Mouse (Mus musculus) testis, postnatal 10 days (tissue): Measurements from ENCODE around the gene Dram2.
"Not testable (repeated sequence)": the region's sequence is repeated elsewhere in the genome, so short reads cannot be mapped to it uniquely, and the experiment has no call there.

ENCODE experiments used
- DNase-seq: peaks from one replicate; pipeline ENCODE4 v3.0.0; 2021; ENCODE audit warnings: low spot score

The Dram2 gene

DNA sequence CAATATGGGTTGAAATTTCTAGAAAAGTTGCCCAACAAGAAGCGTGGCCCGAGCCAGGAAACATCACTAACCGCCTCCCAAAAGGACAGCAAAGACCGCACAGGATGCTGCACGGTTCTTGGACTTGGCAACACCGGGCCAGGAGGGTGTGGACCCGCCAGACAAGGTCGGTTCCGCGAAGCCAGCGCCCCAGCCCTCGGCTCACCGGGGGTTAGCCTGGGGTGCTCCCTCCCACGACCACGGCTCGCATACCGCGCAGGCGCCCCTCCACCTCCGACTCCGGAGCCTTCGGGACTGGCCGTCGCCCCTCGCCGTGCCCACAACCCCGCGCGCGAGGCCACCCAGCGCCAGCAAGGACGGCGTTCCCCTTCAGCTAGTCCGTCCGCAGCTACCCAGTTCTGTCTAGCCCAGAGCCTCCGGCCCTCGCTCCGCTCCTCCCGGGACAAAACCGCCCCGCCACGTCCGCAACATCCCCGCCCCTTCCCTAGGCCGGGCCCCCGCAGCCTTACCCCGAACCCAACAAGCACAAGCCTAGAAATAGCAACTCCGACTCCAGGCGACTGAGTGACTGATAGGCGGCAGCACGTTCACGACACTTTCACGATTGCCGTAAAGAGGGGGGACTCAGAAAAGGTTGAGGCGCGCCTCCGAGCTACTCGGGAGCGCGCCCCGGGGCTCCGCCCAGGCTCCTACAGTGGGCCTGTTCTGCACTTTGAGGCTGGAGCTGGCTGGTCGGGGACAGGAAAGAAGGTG lies at the start of gene Dram2, which contains the start of gene Cept1:
Gene Dram2, plus strand, starts transcription at position 628 of the 753 bp plus-strand sequence.
Gene Cept1, minus strand, starts transcription at position 632 of the 753 bp plus-strand sequence.
- peak; percentile 94 for DNase-seq

DNA sequence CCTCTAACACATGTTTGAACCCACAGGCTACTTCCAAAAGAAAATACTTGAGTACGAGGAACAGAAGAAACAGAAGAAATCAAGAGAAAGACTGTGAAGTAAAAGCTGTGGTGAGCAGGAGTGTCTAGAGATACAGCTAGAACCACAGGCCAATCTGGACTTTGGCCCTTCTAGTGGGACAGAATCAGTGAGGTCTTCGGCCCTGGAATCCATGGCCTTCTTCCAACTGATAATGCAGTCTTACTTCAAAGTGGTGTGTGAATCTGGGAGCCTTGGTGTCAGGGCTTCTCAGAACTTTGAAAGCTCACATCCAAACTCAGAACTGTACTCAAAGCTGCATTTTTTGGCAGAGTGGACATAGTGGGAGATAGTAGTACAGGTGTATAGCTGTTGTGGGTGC lies 47.1 kb upstream of the Dram2 start:
- no peak for DNase-seq

DNA sequence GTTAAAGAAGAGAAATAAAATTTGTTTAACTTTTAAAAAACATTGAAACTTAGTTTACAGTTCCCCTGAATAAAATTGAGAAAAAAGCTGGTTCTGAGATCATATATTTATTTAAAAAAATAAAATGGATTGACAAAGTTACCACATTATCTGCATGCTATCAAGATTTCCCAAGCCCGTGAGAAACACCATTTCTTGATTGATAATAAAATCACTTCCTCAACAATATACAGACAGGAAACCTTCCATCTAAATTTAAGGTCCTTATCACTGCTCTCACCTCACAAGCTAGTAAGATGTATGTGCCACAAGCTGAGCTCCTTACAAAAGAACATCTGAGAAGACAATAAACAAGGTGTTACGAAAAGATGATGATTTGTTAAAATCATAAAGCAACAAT lies 44.7 kb upstream of the Dram2 start:
- DNase-seq, result no peak

DNA sequence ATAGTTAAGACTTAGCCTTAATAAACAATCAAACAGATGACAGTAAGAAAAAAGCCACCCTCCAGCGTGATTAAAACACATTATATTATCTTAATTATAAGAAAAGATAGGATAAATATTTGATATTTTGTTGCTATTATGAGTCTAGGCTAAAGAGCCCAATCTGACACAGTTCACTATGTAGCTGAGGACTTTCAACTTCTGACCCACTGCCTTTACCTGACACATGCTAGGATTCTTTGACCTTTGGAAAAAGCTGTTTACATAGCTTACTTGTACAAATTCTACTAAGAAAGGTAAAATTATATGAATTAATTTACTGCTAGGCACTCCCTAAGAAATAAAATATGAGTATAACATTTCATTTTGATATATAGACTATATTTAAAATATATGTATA lies 36.9 kb upstream of the Dram2 start:
- DNase-seq, result no peak

DNA sequence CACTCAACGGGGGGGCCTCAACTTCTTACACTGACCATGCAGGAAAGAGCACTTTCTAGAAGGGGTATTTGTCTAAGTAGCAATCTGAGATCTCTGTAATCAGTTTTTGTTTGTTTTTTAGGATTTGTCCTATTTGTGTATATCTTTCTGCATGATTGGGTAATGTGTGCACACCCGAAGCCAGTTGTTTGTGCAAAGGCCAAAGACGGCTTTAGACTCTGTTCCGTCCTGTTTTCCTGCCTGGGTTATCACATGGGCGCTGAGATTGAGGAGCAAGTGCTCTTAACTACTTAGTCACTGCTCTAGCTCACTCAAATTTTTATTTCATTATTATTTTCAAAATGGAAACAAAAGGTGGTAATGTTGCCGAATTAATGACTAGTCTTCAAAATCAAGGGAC lies 32.6 kb upstream of the Dram2 start:
- no peak for DNase-seq

DNA sequence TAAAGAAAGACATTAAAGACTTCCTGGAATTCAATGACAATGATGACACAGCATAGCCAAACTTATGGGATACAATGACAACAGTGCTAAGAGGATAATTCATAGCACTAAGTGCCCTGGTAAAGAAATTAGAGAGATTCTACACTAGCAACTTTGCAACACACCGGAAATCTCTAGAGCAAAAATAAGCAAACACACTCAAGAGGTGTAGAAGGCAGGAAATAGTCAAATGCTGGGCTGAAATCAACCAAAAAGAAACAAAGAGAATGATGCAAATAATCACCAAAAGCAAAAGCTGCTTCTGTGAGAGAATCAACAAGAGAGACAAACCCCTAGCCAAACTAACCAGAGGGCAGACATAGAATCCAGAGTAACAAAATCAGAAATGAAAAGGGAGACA lies 24.9 kb upstream of the Dram2 start:
- no peak for DNase-seq

DNA sequence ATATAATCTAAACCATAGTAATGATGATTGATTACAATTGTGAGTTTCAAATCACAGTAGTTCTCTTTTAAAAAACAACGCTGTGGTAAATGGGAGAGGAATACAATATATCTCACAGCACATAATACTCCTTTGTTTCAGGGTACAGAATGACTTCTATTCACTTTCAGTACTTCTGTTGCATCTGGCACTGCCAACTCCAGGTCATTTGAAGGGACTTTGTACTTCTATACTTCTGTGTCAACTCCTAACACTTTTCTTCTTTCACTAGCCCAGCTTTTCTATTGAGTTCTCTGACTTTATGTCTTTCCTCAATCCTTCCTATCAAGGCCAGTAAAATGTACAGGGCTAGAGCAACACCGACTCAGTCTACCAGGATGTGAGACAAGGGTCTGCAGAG lies 21.2 kb upstream of the Dram2 start:
- no peak for DNase-seq

DNA sequence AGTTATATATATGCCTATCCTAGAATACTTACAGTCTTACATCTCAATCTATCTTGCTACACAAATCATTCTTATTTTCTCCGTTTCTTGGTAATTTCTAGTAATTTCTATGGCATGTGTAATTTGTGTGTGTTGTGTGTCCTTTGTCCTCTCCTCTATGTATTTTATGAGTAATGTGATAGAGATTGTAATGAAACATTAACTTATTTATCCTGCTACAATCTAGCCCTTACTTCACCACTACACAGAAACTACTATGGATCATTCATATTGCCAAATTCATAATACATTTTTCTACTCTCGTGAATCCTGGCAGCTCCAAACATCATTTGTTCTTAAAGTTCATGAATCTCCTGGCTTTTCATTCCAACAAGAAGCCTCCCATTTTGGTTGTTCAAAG lies 19.6 kb upstream of the Dram2 start:
- DNase-seq, result no peak

DNA sequence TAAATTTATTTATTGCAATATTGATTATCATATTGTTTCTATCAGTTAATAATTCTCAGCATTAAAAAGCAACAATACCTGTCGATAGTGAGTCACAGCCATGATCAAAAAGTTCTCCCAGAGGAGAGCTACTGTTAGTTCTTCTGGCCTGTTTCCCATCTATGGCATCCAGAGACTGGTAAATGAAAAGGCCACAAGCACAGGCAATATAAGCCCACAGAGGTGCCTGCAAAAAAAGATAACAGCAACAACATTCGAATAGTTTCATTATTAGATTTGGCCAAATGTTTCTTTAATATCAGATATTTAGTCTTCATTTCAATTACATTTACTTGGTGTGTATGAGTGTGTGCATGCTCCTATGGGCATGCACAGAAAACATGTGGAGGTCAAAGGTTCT lies 14.3 kb upstream of the Dram2 start:
- no peak for DNase-seq

DNA sequence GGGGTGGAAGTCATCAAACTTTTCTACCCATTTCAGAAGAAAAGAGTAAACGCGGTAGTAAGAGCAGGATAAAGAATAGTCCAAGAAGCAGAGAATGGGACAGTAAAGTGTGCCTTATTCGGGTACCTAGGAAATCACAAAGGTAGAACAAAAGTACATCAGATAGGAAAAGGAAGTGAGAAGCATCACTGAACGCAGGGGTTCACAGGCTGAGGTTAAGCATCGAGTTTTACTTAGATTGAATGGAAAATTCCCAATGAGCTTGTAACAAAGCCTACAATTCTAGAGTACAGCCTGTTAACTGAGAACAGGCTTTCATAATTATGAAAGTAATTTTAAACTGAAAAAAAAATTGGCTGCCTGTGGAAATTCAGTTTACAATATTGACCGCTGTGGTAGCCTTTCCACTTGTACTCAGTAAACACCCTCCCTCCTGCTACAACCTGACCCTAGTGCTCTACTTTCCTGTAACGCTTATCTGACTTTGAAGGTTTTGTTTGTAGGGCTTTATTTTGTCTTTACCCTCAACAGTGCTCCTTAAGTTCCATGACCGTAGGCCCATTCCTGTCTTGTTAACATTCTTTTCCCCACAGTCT lies 2.8 kb upstream of the Dram2 start:
- DNase-seq, result no peak

DNA sequence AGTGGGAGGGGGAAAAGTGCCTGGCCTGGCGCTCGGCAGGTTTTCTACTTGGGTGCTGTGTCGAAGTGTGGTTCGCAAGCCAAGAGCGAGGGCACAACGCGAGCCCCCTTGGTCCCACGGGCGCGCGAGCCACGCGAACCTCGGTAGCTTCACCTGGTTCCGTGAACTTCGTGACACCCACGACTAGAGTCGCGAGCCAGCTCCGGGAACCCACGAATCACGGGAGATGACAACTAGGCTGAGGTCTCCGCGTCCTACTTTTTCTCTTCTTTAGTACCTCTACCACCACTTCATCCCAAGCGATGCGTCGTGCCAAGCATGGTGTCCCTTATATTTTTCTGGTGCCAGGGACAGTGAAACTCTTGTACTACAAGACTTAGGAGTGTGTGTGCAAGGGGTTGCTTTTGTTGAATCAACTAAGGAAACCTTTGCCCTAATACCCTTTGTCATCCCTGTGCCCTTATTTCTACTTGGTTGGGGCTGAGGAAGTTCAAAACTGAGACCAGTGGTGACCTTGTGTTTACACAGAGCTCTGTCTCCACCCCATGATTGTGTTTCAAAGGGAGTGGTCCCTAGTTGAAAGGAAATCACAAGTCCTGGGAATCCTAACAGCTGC lies 434 bp downstream of the Dram2 start:
- DNase-seq, result no peak

DNA sequence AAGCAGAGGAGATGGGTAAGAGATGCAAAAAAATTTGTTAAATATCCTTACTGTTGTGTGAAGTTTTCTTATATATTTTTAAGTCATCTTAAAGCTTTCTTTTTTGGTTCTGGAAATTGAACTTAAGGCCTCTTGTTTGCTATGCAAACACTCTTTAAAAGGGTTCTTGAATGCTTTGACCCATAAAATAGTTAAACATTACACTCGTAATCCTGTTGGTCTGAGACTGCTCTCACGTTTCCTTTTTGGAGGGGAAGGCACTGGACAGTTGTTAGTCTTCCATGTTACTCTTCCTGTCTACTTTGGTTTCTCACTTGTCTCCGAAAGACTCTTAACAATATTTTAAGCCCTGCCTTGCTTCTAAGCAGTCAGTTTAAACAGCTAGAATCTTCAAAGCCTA lies 1.4 kb downstream of the Dram2 start:
- no peak for DNase-seq

DNA sequence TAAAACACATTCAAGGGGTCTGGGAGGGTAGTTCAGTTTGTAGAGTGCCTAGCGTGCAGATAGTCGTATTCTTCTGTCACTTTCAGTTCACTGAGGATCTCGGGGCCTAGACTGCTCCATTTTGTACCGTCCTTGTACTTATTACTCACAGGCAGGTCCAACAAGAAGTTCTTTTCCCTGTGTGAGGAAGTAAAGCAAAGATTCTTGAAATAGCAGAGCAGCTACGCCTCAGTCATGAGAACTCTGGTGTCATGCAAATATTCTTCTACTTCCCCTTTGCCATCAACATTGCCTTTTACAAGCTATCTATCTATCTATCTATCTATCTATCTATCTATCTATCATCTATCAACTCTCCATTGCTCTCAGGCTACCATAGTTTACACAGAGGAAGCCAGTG lies 5.8 kb downstream of the Dram2 start:
- DNase-seq, result no peak

DNA sequence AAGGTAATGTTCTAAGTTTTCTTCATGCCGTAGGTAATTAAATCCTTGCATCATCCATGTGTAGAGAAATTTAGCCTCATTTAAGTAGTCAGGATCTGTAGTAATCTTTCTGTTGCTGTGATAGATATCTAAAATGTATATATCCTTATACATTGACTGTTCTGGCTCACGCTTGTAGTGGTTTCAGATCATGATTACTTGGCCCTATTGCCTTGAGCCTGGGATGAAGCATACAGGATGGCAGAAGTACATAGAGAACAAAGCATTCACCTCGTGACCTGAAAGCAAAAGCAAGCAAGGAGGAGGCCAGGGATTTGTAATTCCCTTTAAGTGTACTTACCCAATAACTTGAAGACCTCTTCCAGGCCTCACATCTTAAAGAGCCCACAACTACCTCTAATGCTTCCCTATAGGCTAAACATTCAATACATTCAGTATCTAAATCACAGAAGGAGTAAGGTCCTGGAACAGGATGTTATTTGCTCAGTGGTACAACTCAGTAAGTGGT lies 8.2 kb downstream of the Dram2 start:
- no peak for DNase-seq

DNA sequence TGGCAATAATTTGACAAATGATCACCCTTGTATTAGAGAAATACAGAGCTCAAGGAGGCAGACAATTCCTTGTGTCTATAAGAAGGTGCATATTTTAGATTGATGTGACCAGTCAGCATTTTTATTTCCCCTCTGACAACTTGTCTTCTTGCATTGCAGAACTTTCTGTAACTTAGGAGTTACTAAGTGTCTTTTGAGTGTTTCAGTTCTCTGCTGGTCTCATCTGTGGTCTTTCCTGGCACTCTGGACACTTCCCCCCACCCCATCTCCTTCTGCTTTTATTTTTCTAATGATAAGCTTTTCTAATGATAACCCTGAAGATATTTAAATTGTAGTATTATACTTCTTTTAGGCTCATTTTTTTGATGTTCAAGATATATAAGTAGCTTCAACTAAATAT lies 10.7 kb downstream of the Dram2 start:
- DNase-seq, result no peak

DNA sequence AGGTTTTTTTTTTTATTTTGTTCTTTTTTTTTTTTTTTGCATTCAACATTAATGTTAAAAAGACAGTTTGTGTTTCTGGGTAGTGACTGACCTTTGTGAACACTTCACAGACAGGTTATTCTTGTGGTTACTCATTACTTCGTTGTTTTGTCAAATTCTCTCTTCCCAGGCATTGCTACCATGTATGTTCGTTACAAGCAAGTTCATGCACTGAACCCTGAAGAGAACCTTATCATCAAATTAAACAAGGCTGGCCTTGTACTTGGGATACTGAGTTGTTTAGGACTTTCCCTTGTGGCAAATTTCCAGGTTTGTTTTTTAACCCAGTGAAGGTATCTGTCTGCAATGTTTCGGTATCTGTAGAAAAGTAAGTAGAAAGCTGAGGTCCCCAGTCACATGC lies 18.3 kb downstream of the Dram2 start:
- no peak for DNase-seq

DNA sequence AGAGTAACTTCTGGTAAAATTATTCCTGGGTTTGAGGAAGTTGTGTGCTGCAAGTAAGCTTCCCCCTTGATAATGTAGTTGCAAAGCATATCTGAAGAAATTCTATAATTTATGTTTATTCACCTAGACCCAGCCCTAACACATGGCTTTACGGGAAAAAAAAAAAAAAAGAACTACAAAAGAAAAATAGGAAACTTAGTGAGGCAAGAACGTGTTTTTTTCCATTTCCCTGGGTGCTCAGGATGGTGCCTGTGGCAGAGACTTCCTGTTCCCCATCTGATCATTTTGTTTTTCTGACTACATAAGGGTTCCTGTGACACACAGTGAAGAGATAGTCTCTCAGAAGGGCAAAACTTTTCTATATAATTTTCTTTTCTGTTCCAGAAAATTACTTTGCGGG lies 25.6 kb downstream of the Dram2 start:
- DNase-seq, result no peak

DNA sequence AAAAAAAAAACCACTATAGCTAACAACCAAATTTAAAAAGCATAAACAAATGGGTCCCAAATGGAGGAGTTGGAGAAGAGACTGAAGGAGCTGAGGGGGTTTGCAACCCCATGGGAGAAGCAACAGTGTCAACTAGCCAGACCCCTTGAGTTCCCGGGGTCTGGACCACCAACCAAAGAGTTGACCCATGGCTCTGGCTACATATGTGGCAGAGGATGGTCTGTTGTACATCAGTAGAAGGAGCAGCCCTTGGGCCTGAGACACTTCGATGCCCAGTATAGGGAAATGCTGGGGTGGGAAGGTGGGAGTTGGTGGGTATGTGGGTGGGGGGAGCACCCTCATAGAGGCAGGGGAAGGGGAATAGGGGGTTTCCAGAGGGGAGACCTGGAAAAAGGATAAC lies 31.7 kb downstream of the Dram2 start:
- no peak for DNase-seq

DNA sequence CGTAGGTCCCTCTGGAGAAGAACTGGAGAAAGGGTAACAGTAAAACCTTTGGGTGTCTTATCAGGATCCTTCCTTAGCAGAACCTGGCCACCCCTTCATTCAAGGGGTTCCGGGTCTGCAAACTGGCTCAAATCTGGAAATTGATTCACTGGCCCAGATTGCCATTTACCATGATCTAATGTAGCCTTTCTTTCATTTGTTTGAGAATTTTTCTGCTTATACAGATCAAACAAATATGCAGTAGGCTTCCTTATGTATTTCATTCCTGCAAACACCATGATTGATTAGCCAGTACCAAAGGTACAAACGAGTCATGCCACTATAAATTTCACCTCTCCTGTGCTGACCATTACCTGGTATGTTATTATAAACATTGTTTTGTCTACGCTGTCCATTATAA lies 46.0 kb downstream of the Dram2 start:
- not testable (repeated sequence) for DNase-seq

DNA sequence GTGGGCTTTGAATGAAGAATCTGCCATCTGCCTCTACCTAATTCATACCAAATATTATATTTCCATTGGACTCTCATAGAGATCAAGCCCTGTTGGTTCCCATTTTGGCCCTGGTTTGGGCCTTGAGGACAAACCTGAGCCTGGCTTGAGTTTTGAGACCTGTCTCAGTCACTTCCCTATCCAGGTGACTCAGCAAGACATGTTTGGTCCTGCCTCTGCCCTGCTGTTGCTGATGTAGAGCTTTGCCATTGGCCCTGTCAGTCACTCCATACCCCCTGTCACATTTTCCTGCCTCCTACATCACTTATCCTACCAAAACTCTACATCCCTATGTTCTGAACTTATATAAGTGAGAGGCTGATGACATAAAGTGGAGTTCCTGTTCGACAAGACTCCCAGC lies 70.5 kb downstream of the Dram2 start:
- no peak for DNase-seq
